Mouse (Mus musculus) liver, embryonic 16.5 days (tissue): ENCODE results near the gene Arhgap31. TPM values are rescaled to one million over a fixed set of nuclear protein-coding genes. Genes with fewer than 3 reads are reported as not detected.

ENCODE experiments used
- ATAC-seq: fragments of 200-750 bp; cut with Nextera tagmentation; 2 replicates; pipeline ENCODE4 v1.8.0; 2017; ENCODE audit warnings: low read depth, mild to moderate bottlenecking, moderate number of reproducible peaks, moderate library complexity
- H3K27ac ChIP-seq: fragments of 300-500 bp; sonication (generic); 2 replicates; pipeline ENCODE4 v1.5.1; 2014; ENCODE audit warnings: mild to moderate bottlenecking, low read length
- H3K27me3 ChIP-seq: fragments of 300-500 bp; sonication (generic); 2 replicates; pipeline ENCODE4 v1.6.1; 2014; ENCODE audit warnings: low read depth, low read length, mixed read lengths; ENCODE audit not compliant: control insufficient read depth, insufficient read depth
- H3K36me3 ChIP-seq: fragments of 300-500 bp; sonication (generic); 2 replicates; pipeline ENCODE4 v1.6.1; 2014; ENCODE audit warnings: mild to moderate bottlenecking; ENCODE audit not compliant: control insufficient read depth, insufficient read depth
- H3K4me1 ChIP-seq: fragments of 300-500 bp; sonication (generic); 2 replicates; pipeline ENCODE4 v1.6.1; 2014; ENCODE audit warnings: low read depth, low read length, mixed read lengths; ENCODE audit not compliant: control insufficient read depth
- H3K4me2 ChIP-seq: fragments of 300-500 bp; sonication (generic); 2 replicates; pipeline ENCODE4 v1.6.1; 2014; ENCODE audit warnings: low read depth, low read length, mixed read lengths
- H3K4me3 ChIP-seq: fragments of 300-500 bp; sonication (generic); 2 replicates; pipeline ENCODE4 v1.5.1; 2014; ENCODE audit warnings: low read depth, mild to moderate bottlenecking, low read length
- H3K9ac ChIP-seq: fragments of 300-500 bp; sonication (generic); 2 replicates; pipeline ENCODE4 v1.6.1; 2014; ENCODE audit warnings: low read depth, low read length
- H3K9me3 ChIP-seq: fragments of 300-500 bp; sonication (generic); replicated peaks from 2 replicates; pipeline ENCODE4 v1.6.1; 2016; ENCODE audit warnings: low read length; ENCODE audit not compliant: control insufficient read depth
- WGBS: fragments of 180-500 bp; shearing (Covaris S2); extraction: QIAGEN DNeasy Blood & Tissue Kit; methylation state at CpG from one replicate; pipeline ENCODE4 v1.1.7; 2014; ENCODE audit not compliant: insufficient replicate concordance; 5-methylcytosine and 5-hydroxymethylcytosine counted together
- polyA plus RNA-seq: library from polyadenylated mRNA; unstranded; fragments of >200 nt; fragmentation: Nextera tagmentation; extraction: Ambion mirVana; gene quantifications from 2 replicates; pipeline ENCODE4 v1.2.1, GENCODE M21; 2015

The Arhgap31 gene
- polyA plus RNA-seq, 1 experiment from 2014 or later = 1.7 TPM

DNA sequence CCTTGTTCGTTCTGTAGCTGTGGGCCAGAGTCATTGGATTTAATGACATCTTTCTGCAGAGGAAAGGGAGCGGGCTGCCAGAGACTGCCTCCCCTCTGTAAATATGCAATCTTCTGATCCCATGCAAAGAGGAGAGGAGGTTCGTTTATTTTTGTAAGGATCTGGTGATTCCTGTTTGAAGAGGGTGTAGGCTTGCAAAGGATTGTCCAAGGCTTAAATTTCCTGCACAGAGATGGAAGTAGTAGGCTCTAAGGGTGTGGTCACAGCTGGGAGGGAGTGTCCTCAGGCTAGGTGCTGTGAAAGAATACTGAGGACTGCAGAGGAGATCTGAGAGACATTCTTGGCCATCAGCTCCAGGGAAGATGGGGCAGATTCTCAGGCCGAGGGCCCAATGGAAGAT lies 58.8 kb downstream of the Arhgap31 start:
- H3K27me3 ChIP-seq = peaks cover 4% of the 10 kb centered on the region
- WGBS = 31% methylated on average over 4 of the region's 4 CpGs
- no peak overlapping the region for H3K4me3 ChIP-seq
- H3K9ac ChIP-seq = no peak overlapping the region
- peaks cover 2% of the 10 kb centered on the region; the same call in 1 of the 2 replicates for H3K4me1 ChIP-seq
- H3K4me2 ChIP-seq = no peak overlapping the region
- H3K36me3 ChIP-seq = no peaks in the 10 kb centered on the region
- no peak overlapping the region for H3K27ac ChIP-seq
- no peaks in the 10 kb centered on the region for H3K9me3 ChIP-seq
- no peak for ATAC-seq

GRCm38 (mm10) chr16:38653390-38653871 lies 59.6 kb downstream of the Arhgap31 start:
- Histone ChIP-seq H3K9me3 (no peaks in the 10 kb centered on the region), H3K4me1 (peaks cover 2% of the 10 kb centered on the region; the same call in 1 of the 2 replicates), H3K4me2 (no peak overlapping the region), H3K9ac (no peak overlapping the region), H3K27me3 (peaks cover 4% of the 10 kb centered on the region), H3K4me3 (no peak overlapping the region), H3K27ac (peak overlapping the region; percentile 30; the same call in 1 of the 2 replicates), H3K36me3 (no peaks in the 10 kb centered on the region)
- ATAC-seq = peak; percentile 16; the same call in 1 of the 2 replicates
- WGBS = 3% methylated on average over 10 of the region's 10 CpGs

DNA sequence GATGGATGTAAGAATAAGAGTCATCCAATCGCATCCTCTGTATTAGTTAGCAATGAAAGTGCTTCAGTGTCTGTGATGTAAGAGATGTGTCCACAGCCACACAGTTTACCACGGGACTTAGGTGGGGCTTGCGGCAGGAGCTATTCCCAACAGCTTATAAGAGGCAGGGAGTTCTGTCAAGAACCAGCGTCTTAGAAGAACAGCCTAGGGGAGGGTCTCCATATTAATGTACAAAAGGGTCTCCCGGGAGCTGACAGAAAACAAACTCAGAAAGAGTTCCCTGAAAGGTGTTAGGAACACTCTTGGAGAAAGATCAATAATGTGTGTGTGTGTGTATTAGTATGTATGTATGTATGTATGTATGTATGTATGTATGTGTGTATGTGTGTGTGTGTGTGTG lies 60.4 kb downstream of the Arhgap31 start:
- ATAC-seq = no peak
- no peak overlapping the region for H3K4me3 ChIP-seq
- no peak overlapping the region for H3K27ac ChIP-seq
- peaks cover 2% of the 10 kb centered on the region; the same call in 1 of the 2 replicates for H3K4me1 ChIP-seq
- H3K9me3 ChIP-seq = no peaks in the 10 kb centered on the region
- H3K4me2 ChIP-seq = no peak overlapping the region
- H3K27me3 ChIP-seq = peaks cover 4% of the 10 kb centered on the region
- no peak overlapping the region for H3K9ac ChIP-seq
- H3K36me3 ChIP-seq = no peaks in the 10 kb centered on the region
- 44% methylated on average over 5 of the region's 5 CpGs for WGBS

- no peak overlapping the region for H3K27ac ChIP-seq
- no peak for ATAC-seq
- no peak overlapping the region for H3K4me2 ChIP-seq
- H3K9ac ChIP-seq = no peak overlapping the region
- no peaks in the 10 kb centered on the region for H3K36me3 ChIP-seq
- peaks cover 4% of the 10 kb centered on the region for H3K27me3 ChIP-seq
- 27% methylated on average over 10 of the region's 10 CpGs for WGBS
- H3K4me3 ChIP-seq = no peak overlapping the region
- peaks cover 2% of the 10 kb centered on the region; the same call in 1 of the 2 replicates for H3K4me1 ChIP-seq
- H3K9me3 ChIP-seq = no peaks in the 10 kb centered on the region
Measured at GRCm38 (mm10) chr16:38651721-38652231, 61.3 kb downstream of the Arhgap31 start.

DNA sequence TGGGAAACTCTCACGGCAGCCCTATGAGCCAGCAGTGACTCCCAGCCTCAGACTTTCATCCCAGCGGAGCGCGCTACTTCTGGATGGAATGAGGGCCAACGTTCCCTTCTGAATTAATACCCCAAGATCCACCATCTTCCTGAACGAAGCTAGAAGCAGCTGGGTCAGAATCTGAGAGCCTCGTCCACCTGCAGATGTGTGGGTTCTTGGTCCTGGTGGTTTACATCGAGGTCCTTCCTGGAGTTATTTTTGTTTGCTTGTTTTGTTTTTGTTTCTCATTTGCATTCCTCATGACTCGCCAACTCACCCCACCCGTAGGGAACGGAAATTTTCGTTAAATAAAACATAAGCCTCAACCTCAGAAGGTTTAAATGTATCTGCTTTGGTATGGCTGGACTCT lies 61.8 kb downstream of the Arhgap31 start:
- ATAC-seq = no peak
- no peak overlapping the region for H3K27ac ChIP-seq

DNA sequence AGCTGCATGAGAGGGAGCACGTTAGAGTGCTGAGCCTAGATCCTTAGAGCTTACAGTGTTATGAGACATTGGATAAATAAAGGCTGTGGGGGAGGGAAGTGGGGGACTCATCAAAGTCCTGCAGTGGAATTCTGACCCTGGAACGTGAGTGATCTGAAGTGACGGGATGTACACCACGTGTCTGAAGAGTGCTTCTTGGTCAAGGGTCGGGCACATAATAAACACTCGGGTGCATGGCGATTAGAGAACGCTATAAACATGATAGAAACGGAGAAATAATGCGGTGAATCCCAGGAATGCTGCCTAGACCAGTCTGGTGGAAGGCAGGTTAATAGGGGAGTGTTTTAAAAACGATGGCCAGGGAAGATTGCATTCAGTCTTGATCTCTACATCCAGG lies 63.6 kb downstream of the Arhgap31 start:
- H3K9me3 ChIP-seq = no peaks in the 10 kb centered on the region
- no peak overlapping the region for H3K4me3 ChIP-seq
- H3K4me2 ChIP-seq = no peak overlapping the region
- no peaks in the 10 kb centered on the region for H3K36me3 ChIP-seq
- WGBS = 50% methylated on average over 11 of the region's 11 CpGs
- peaks cover 2% of the 10 kb centered on the region for H3K27me3 ChIP-seq
- peaks cover 2% of the 10 kb centered on the region; the same call in 1 of the 2 replicates for H3K4me1 ChIP-seq
- H3K27ac ChIP-seq = no peak overlapping the region
- no peak overlapping the region for H3K9ac ChIP-seq
- ATAC-seq = no peak

More for the DNA sequence above, 61.8 kb downstream of the Arhgap31 start:
- H3K4me3 ChIP-seq = no peak overlapping the region
- H3K9me3 ChIP-seq = no peaks in the 10 kb centered on the region
- 61% methylated on average over 12 of the region's 12 CpGs for WGBS
- H3K4me2 ChIP-seq = no peak overlapping the region
- no peaks in the 10 kb centered on the region for H3K36me3 ChIP-seq
- H3K27me3 ChIP-seq = peaks cover 4% of the 10 kb centered on the region
- peaks cover 2% of the 10 kb centered on the region; the same call in 1 of the 2 replicates for H3K4me1 ChIP-seq
- no peak overlapping the region for H3K9ac ChIP-seq

DNA sequence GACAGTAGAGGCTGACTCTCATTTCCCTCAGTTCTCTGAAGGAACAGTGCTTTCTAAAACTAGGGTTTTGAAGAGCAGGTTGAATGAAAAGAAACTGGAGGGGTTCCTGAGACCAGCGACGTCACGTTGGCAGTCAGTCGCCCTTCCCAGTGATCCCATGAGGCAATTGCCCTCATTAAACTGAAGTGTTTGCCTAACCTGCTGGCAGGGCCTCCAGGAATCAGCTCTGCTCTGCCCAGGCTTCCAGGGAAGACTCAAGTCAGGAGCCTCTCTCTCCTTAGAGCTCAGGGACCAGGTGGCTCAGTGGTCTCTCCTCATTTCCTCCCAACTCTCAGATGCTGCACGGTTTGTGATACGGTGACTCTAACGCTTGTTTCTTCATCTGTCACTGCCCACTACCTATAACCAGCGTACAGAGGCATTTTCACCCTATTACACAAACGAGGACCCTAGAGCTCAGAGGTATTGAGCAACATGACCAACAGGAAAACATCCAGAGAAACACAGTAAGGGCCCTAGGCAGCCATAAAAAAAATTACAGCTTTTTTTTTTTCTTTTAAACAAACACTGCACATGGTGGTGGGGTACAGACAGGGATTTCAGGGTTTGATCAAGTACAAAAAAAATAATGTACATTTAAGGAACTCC lies 64.2 kb downstream of the Arhgap31 start:
- 52% methylated on average over 9 of the region's 9 CpGs for WGBS
- no peaks in the 10 kb centered on the region for H3K36me3 ChIP-seq
- H3K9ac ChIP-seq = no peak overlapping the region
- no peak overlapping the region for H3K4me3 ChIP-seq
- H3K4me1 ChIP-seq = peaks cover 2% of the 10 kb centered on the region; the same call in 1 of the 2 replicates
- no peaks in the 10 kb centered on the region; the same call in 1 of the 2 replicates for H3K27me3 ChIP-seq
- H3K4me2 ChIP-seq = no peak overlapping the region
- H3K9me3 ChIP-seq = no peaks in the 10 kb centered on the region
- ATAC-seq = no peak
- H3K27ac ChIP-seq = no peak overlapping the region

GRCm38 (mm10) chr16:38648155-38648554 lies 64.9 kb downstream of the Arhgap31 start:
- Histone ChIP-seq H3K36me3 (no peaks in the 10 kb centered on the region), H3K4me3 (no peak overlapping the region), H3K9me3 (no peaks in the 10 kb centered on the region), H3K4me1 (no peaks in the 10 kb centered on the region; the same call in 1 of the 2 replicates), H3K27me3 (no peaks in the 10 kb centered on the region; the same call in 1 of the 2 replicates), H3K4me2 (no peak overlapping the region), H3K27ac (no peak overlapping the region), H3K9ac (no peak overlapping the region)
- WGBS = 76% methylated on average over 5 of the region's 5 CpGs
- ATAC-seq = no peak

- no peak for ATAC-seq
- WGBS = 39% methylated on average over 2 of the region's 2 CpGs
- H3K9me3 ChIP-seq = no peaks in the 10 kb centered on the region
- H3K4me1 ChIP-seq = no peaks in the 10 kb centered on the region; the same call in 1 of the 2 replicates
- no peaks in the 10 kb centered on the region for H3K27me3 ChIP-seq
- H3K4me2 ChIP-seq = no peak overlapping the region
- H3K36me3 ChIP-seq = no peaks in the 10 kb centered on the region
- no peak overlapping the region for H3K27ac ChIP-seq
- no peak overlapping the region for H3K9ac ChIP-seq
- no peak overlapping the region for H3K4me3 ChIP-seq
Measured at GRCm38 (mm10) chr16:38644455-38644854, 68.6 kb downstream of the Arhgap31 start.
